Mouse (Mus musculus): ENCODE results near the gene Rpp25.

The Rpp25 gene

GRCm38 (mm10) chr9:57521056-57521911 is 17.5 kb downstream of the Rpp25 start, which contains the start of gene Cox5a:
Gene Cox5a, plus strand, starts transcription at chr9:57521274.
- peak; percentile 90 to 94 for DNase-seq (ENCODE audit: low spot score in 2 of 2)

- no peak for DNase-seq (ENCODE audit: low spot score in 2 of 2)
These were observed 18.5 kb downstream of the Rpp25 start for GRCm38 (mm10) chr9:57522114-57522860.

GRCm38 (mm10) chr9:57522861-57523246 is 19.0 kb downstream of the Rpp25 start:
- no peak for DNase-seq (ENCODE audit: low spot score in 2 of 2)

- no peak for DNase-seq (ENCODE audit: low spot score in 2 of 2)
These were observed 19.9 kb downstream of the Rpp25 start for GRCm38 (mm10) chr9:57523754-57524153.

- DNase-seq (ENCODE audit: low spot score in 2 of 2): no peak
These were observed 20.6 kb downstream of the Rpp25 start for GRCm38 (mm10) chr9:57524439-57524838.

- no peak for DNase-seq (ENCODE audit: low spot score in 2 of 2)
These were observed 21.7 kb downstream of the Rpp25 start for GRCm38 (mm10) chr9:57525516-57525915.

- no peak for DNase-seq (ENCODE audit: low spot score in 2 of 2)
These were observed 22.6 kb downstream of the Rpp25 start for GRCm38 (mm10) chr9:57526435-57526834.

- DNase-seq (ENCODE audit: low spot score in 2 of 2): no peak
These were observed 28.1 kb downstream of the Rpp25 start for GRCm38 (mm10) chr9:57531946-57532345.

- DNase-seq (ENCODE audit: low spot score in 2 of 2): no peak
These were observed 32.5 kb downstream of the Rpp25 start for GRCm38 (mm10) chr9:57536362-57536761.

GRCm38 (mm10) chr9:57537044-57537727 is 33.4 kb downstream of the Rpp25 start, which contains the start of gene Fam219b:
Gene Fam219b, plus strand, starts transcription at chr9:57537528.
- peak; percentile 86 to 93 for DNase-seq (ENCODE audit: low spot score in 2 of 2)

GRCm38 (mm10) chr9:57537728-57538181 is 33.9 kb downstream of the Rpp25 start:
- no peak for DNase-seq (ENCODE audit: low spot score in 2 of 2)

GRCm38 (mm10) chr9:57539550-57539949 is 35.7 kb downstream of the Rpp25 start:
- DNase-seq (ENCODE audit: low spot score in 2 of 2): no peak

- DNase-seq (ENCODE audit: low spot score in 2 of 2): peak in 1 of 2 experiments; percentile 72
These were observed 37.5 kb downstream of the Rpp25 start for GRCm38 (mm10) chr9:57541312-57541711.

- DNase-seq (ENCODE audit: low spot score in 2 of 2): no peak
These were observed 40.1 kb downstream of the Rpp25 start for GRCm38 (mm10) chr9:57543951-57544350.

- no peak for DNase-seq (ENCODE audit: low spot score in 2 of 2)
These were observed 43.5 kb downstream of the Rpp25 start for GRCm38 (mm10) chr9:57547287-57547686.

GRCm38 (mm10) chr9:57547869-57548268 is 44.0 kb downstream of the Rpp25 start:
- no peak for DNase-seq (ENCODE audit: low spot score in 2 of 2)

- no peak for DNase-seq (ENCODE audit: low spot score in 2 of 2)
These were observed 45.4 kb downstream of the Rpp25 start for GRCm38 (mm10) chr9:57549186-57549585.

- no peak for DNase-seq (ENCODE audit: low spot score in 2 of 2)
These were observed 46.5 kb downstream of the Rpp25 start for GRCm38 (mm10) chr9:57550126-57550862.

- peak in 1 of 2 experiments; percentile 63 for DNase-seq (ENCODE audit: low spot score in 2 of 2)
These were observed 48.5 kb downstream of the Rpp25 start, which contains the start of gene Mpi for GRCm38 (mm10) chr9:57552139-57552887. Gene Mpi, minus strand, starts transcription at chr9:57552763.

- DNase-seq (ENCODE audit: low spot score in 2 of 2): no peak
These were observed 49.3 kb downstream of the Rpp25 start for GRCm38 (mm10) chr9:57553119-57553518.
